Mouse (Mus musculus) E14TG2a.4 (cell line): ENCODE measurements at regions not wholly inside any gene's neighbourhood (a gene's known extent, or its start where the extent isn't known, plus 50 kb on each side); places are given as distances from the start of the nearest gene placed in this dataset.

Source experiments
- CTCF ChIP-seq: conservative IDR thresholded peaks from 2 replicates; pipeline ENCODE4 v1.5.1; 2014; ENCODE audit warnings: low read length
- NANOG ChIP-seq: IDR thresholded peaks from 2 replicates; pipeline ENCODE4 v1.6.1; 2014; ENCODE audit warnings: borderline replicate concordance, low read length, mixed read lengths

GRCm38 (mm10) chr4:55443489-55443888 is 88.8 kb downstream of the Klf4 start:
- TF ChIP-seq CTCF (no peak), NANOG (no peak)
